Mouse (Mus musculus) natural killer cell, adult 2 months (primary cell): Measurements from ENCODE around the gene Foxa2.

Experiments
- DNase-seq, 2 experiments: peaks; one replicate each; pipeline ENCODE4 v3.0.0; 2022; ENCODE audit warnings: low spot score in 2 of 2

The Foxa2 gene

GRCm38 (mm10) chr2:148004554-148005521, 41.9 kb downstream of the Foxa2 start:
- no peak for DNase-seq

GRCm38 (mm10) chr2:148003511-148003910, 43.3 kb downstream of the Foxa2 start:
- no peak for DNase-seq

GRCm38 (mm10) chr2:147998206-147998966, 48.4 kb downstream of the Foxa2 start:
- DNase-seq: no peak

- DNase-seq: no peak
Observed at GRCm38 (mm10) chr2:147996781-147997180, 50.0 kb downstream of the Foxa2 start.

- DNase-seq: no peak
Observed at GRCm38 (mm10) chr2:147993821-147994220, 52.9 kb downstream of the Foxa2 start.

GRCm38 (mm10) chr2:147992935-147993679, 53.7 kb downstream of the Foxa2 start:
- no peak for DNase-seq
